Comparison of ENCODE assay signal across 26 mouse cellular contexts in the genomic region with DNA sequence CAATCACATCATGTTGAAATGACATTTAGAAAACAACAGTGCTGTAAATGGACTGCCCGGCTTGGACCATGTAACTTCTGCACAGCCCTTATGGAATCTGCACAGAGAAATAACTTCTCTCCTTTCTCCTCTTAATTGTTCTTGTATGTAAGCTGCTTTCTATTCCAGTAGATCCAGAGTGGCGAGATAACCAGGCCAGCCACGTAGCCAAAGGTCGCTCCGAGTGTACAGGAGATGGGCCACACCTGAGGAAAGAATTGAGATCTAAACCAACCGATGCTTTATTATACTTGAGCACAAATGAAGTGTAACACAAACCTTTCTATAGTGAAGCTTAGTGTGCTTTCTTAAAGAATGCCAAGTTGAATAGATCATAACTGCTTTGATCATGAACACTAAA. TPM values are rescaled to one million over a fixed set of nuclear protein-coding genes. Genes with fewer than 3 reads are reported as not detected.
A peak's percentile ranks its signal among the peaks of the same experiment; 100 is the strongest.
DNase-seq lines count a peak whose midpoint lies in the region; ATAC-seq and TF ChIP-seq lines count a peak whose summit lies in the region.
"Had no signal": no experiment of that assay in that cellular context is flagged by ENCODE, and none has a peak within 500 bp of the region (broad histone marks: within the 10 kb centered on the region; RNA-seq: fewer than 3 reads in every experiment).

No protein-coding gene starts in this region.

- ATAC-seq in forebrain, embryonic 16.5 days, result no peak
- peak; percentile 74 for ATAC-seq in intestine, postnatal 0 days
- no peak for ATAC-seq in neural tube, embryonic 15.5 days (ENCODE audit: low FRiP score)
- ATAC-seq: activated CD4-positive, CD25-positive, alpha-beta regulatory T cell, adult 4 months; CD4-positive, CD25-positive, alpha-beta regulatory T cell, adult 4 months; forebrain, embryonic 14.5 days; forebrain, postnatal 0 days; Patski had no signal

- H3K27ac ChIP-seq in forebrain, embryonic 10.5 days, result no peak overlapping the region
- H3K27ac ChIP-seq in forebrain, embryonic 16.5 days (ENCODE audit: low read length), result no peak overlapping the region
- peak overlapping the region; percentile 47 for H3K27ac ChIP-seq in intestine, postnatal 0 days (ENCODE audit: low read depth, low read length)
- H3K27ac ChIP-seq in neural tube, embryonic 15.5 days (replicated peaks), result no peak overlapping the region
- H3K27ac ChIP-seq: embryonic facial prominence, embryonic 10.5 days; embryonic facial prominence, embryonic 12.5 days; forebrain, embryonic 12.5 days had no signal

- WGBS in forebrain, embryonic 10.5 days, result 93% methylated on average over 6 of the region's 6 CpGs
- 93% methylated on average over 6 of the region's 6 CpGs for WGBS in forebrain, embryonic 16.5 days
- 47% methylated on average over 6 of the region's 6 CpGs for WGBS in intestine, postnatal 0 days
- 91% methylated on average over 6 of the region's 6 CpGs for WGBS in neural tube, embryonic 15.5 days

- H3K4me3 ChIP-seq in forebrain, embryonic 10.5 days, result no peak overlapping the region
- H3K4me3 ChIP-seq in forebrain, embryonic 16.5 days (replicated peaks; ENCODE audit: low read length), result no peak overlapping the region
- no peak overlapping the region for H3K4me3 ChIP-seq in intestine, postnatal 0 days (ENCODE audit: low read depth, low read length)
- H3K4me3 ChIP-seq in neural tube, embryonic 15.5 days (replicated peaks), result no peak overlapping the region
- H3K4me3 ChIP-seq: embryonic facial prominence, embryonic 10.5 days; embryonic facial prominence, embryonic 12.5 days; forebrain, embryonic 12.5 days had no signal

- H3K4me2 ChIP-seq in forebrain, embryonic 16.5 days (ENCODE audit: low read length), result no peak overlapping the region
- H3K4me2 ChIP-seq in intestine, postnatal 0 days (replicated peaks; ENCODE audit: low read depth), result no peak overlapping the region
- H3K4me2 ChIP-seq in neural tube, embryonic 15.5 days, result no peak overlapping the region
- H3K4me2 ChIP-seq: embryonic facial prominence, embryonic 12.5 days; forebrain, embryonic 12.5 days had no signal

- no peaks in the 10 kb centered on the region for H3K9me3 ChIP-seq in forebrain, embryonic 10.5 days
- H3K9me3 ChIP-seq in forebrain, embryonic 16.5 days (ENCODE audit: control insufficient read depth, low read length), result no peaks in the 10 kb centered on the region
- no peaks in the 10 kb centered on the region for H3K9me3 ChIP-seq in intestine, postnatal 0 days (ENCODE audit: control insufficient read depth)
- no peaks in the 10 kb centered on the region for H3K9me3 ChIP-seq in neural tube, embryonic 15.5 days (replicated peaks)
- H3K9me3 ChIP-seq: embryonic facial prominence, embryonic 10.5 days; embryonic facial prominence, embryonic 12.5 days; forebrain, embryonic 12.5 days; G1E had no signal

- DNase-seq in forebrain, embryonic 10.5 days (ENCODE audit: extremely low spot score, low spot score), result peak; percentile 3
- DNase-seq in natural killer cell, adult 2 months (ENCODE audit: low spot score in 2 of 2), result no peak
- DNase-seq: adrenal gland, adult 8-10 months; adrenal gland, postnatal 14 days; adrenal gland, postnatal 36 days; B cell, adult 2 months; cerebellum, adult 11-12 months; cerebellum, adult 2 months; cerebellum, adult 9-10 months; cerebellum, postnatal 10 days; cerebellum, postnatal 25 days; forebrain, postnatal 0 days had no signal

- H3K36me3 ChIP-seq in forebrain, embryonic 10.5 days (replicated peaks), result peaks cover 39% of the 10 kb centered on the region
- no peaks in the 10 kb centered on the region for H3K36me3 ChIP-seq in forebrain, embryonic 16.5 days (ENCODE audit: control insufficient read depth, insufficient read depth)
- peaks cover 24% of the 10 kb centered on the region; the same call in 1 of the 2 replicates for H3K36me3 ChIP-seq in intestine, postnatal 0 days (ENCODE audit: control insufficient read depth, insufficient read depth)
- peaks cover 8% of the 10 kb centered on the region; the same call in 1 of the 2 replicates for H3K36me3 ChIP-seq in neural tube, embryonic 15.5 days

- TF ChIP-seq CTCF in intestine, postnatal 0 days (IDR thresholded peaks at IDR 0.05; ENCODE audit: low read depth), result no peak

- no peaks in the 10 kb centered on the region for H3K27me3 ChIP-seq in forebrain, embryonic 10.5 days (ENCODE audit: poor library complexity, severe bottlenecking)
- no peaks in the 10 kb centered on the region for H3K27me3 ChIP-seq in forebrain, embryonic 16.5 days (replicated peaks; ENCODE audit: control insufficient read depth, insufficient read depth, low read length)
- no peaks in the 10 kb centered on the region for H3K27me3 ChIP-seq in intestine, postnatal 0 days (replicated peaks; ENCODE audit: control insufficient read depth, insufficient read depth, low read length)
- no peaks in the 10 kb centered on the region for H3K27me3 ChIP-seq in neural tube, embryonic 15.5 days (replicated peaks)
- H3K27me3 ChIP-seq: CH12.LX; embryonic facial prominence, embryonic 12.5 days; forebrain, embryonic 12.5 days; Patski had no signal

- no peak overlapping the region for H3K9ac ChIP-seq in forebrain, embryonic 16.5 days (replicated peaks; ENCODE audit: low read depth, low read length)
- H3K9ac ChIP-seq in intestine, postnatal 0 days (ENCODE audit: low read depth, low read length), result no peak overlapping the region
- H3K9ac ChIP-seq in neural tube, embryonic 15.5 days (replicated peaks), result no peak overlapping the region
- H3K9ac ChIP-seq: embryonic facial prominence, embryonic 12.5 days; forebrain, embryonic 12.5 days; forebrain, postnatal 0 days had no signal

- no peaks in the 10 kb centered on the region for H3K4me1 ChIP-seq in forebrain, embryonic 10.5 days
- no peaks in the 10 kb centered on the region for H3K4me1 ChIP-seq in forebrain, embryonic 16.5 days (replicated peaks; ENCODE audit: control insufficient read depth, insufficient read depth, low read length)
- no peaks in the 10 kb centered on the region for H3K4me1 ChIP-seq in intestine, postnatal 0 days (replicated peaks; ENCODE audit: control insufficient read depth, insufficient read depth, low read length)
- H3K4me1 ChIP-seq in neural tube, embryonic 15.5 days, result no peaks in the 10 kb centered on the region
- H3K4me1 ChIP-seq: embryonic facial prominence, embryonic 10.5 days; embryonic facial prominence, embryonic 12.5 days; forebrain, embryonic 12.5 days had no signal

RNA-seq across cellular contexts. Expression of a gene that starts 27.9 kb away (rescaled TPM):
- polyA plus RNA-seq in forebrain, embryonic 10.5 days (2016; fragmentation: Nextera tagmentation; extraction: Ambion mirVana), result 49.7 and 56.7 TPM in 2 replicates
- 31.2 and 32.4 TPM in 2 replicates for polyA plus RNA-seq in forebrain, embryonic 16.5 days (2015; fragmentation: Nextera tagmentation; extraction: Ambion mirVana)
- polyA plus RNA-seq in intestine, postnatal 0 days (2015; fragmentation: Nextera tagmentation; extraction: Ambion mirVana), result 42.6 and 43.8 TPM in 2 replicates
- 33.4 and 35.2 TPM in 2 replicates for polyA plus RNA-seq in neural tube, embryonic 15.5 days (2015; fragmentation: Nextera tagmentation; extraction: Ambion mirVana)

RNA-seq across cellular contexts. Expression of a gene that starts 28.0 kb away (rescaled TPM):
- polyA plus RNA-seq in forebrain, embryonic 10.5 days (2016; fragmentation: Nextera tagmentation; extraction: Ambion mirVana), result 142 and 143 TPM in 2 replicates
- 239 and 248 TPM in 2 replicates for polyA plus RNA-seq in forebrain, embryonic 16.5 days (2015; fragmentation: Nextera tagmentation; extraction: Ambion mirVana)
- polyA plus RNA-seq in intestine, postnatal 0 days (2015; fragmentation: Nextera tagmentation; extraction: Ambion mirVana), result 192 and 200 TPM in 2 replicates
- 188 and 202 TPM in 2 replicates for polyA plus RNA-seq in neural tube, embryonic 15.5 days (2015; fragmentation: Nextera tagmentation; extraction: Ambion mirVana)

RNA-seq across cellular contexts. Expression of a gene that starts 34.4 kb away (rescaled TPM):
- polyA plus RNA-seq in forebrain, embryonic 10.5 days (2016; fragmentation: Nextera tagmentation; extraction: Ambion mirVana), result 8.1 and 8.2 TPM in 2 replicates
- 5.2 and 5.4 TPM in 2 replicates for polyA plus RNA-seq in forebrain, embryonic 16.5 days (2015; fragmentation: Nextera tagmentation; extraction: Ambion mirVana)
- 7.3 and 7.6 TPM in 2 replicates for polyA plus RNA-seq in intestine, postnatal 0 days (2015; fragmentation: Nextera tagmentation; extraction: Ambion mirVana)
- 7.8 and 8.7 TPM in 2 replicates for polyA plus RNA-seq in neural tube, embryonic 15.5 days (2015; fragmentation: Nextera tagmentation; extraction: Ambion mirVana)

RNA-seq across cellular contexts. Expression of a gene that starts 49.6 kb away (rescaled TPM):
- polyA plus RNA-seq in forebrain, embryonic 10.5 days (2016; fragmentation: Nextera tagmentation; extraction: Ambion mirVana), result not detected in 2 replicates
- not detected in 2 replicates for polyA plus RNA-seq in forebrain, embryonic 16.5 days (2015; fragmentation: Nextera tagmentation; extraction: Ambion mirVana)
- polyA plus RNA-seq in intestine, postnatal 0 days (2015; fragmentation: Nextera tagmentation; extraction: Ambion mirVana), result not detected in 2 replicates
- polyA plus RNA-seq in neural tube, embryonic 15.5 days (2015; fragmentation: Nextera tagmentation; extraction: Ambion mirVana), result not detected in 2 replicates
- polyA plus RNA-seq: activated CD4-positive, CD25-positive, alpha-beta regulatory T cell, adult 4 months; CD4-positive, CD25-positive, alpha-beta regulatory T cell, adult 4 months; cerebellum, adult 2 months; cortical plate, adult 2 months; embryonic facial prominence, embryonic 10.5 days; embryonic facial prominence, embryonic 12.5 days; embryonic facial prominence, embryonic 14.5 days; forebrain, embryonic 12.5 days; forebrain, embryonic 14.5 days; G1E; Patski had no signal
